Mouse (Mus musculus): ENCODE measurements around the gene Rhcg. TPM values are rescaled to one million over a fixed set of nuclear protein-coding genes. Genes with fewer than 3 reads are reported as not detected.

Rhcg gene
- total RNA-seq, 2 experiments from 2014 or later, result 1.5 to 3.2 TPM

DNA sequence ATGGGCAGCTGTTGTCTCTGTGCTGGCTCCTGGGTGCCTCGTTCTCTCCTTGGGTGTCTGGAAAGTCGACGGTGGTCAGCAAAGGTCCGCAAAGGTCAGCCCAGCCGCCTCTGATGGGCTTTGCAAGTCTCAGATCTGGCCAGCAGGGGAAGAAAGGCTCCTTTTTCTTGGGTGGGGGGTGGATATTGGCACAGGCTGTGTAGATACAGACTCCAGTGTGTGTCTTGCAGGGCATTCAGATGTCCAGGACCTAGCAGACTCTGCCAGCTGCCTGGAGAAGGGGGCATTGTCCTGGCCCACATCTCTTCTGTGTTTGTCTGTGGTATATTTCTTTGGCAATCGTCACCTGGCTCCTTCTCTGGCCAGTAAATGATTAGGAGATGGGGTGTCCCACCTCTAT, 49.2 kb downstream of the Rhcg start:
- DNase-seq (ENCODE audit: extremely low spot score in 1 of 2, low spot score in 2 of 2), result no peak
- intact Hi-C loops (cut with DNase I), result no loop called here

DNA sequence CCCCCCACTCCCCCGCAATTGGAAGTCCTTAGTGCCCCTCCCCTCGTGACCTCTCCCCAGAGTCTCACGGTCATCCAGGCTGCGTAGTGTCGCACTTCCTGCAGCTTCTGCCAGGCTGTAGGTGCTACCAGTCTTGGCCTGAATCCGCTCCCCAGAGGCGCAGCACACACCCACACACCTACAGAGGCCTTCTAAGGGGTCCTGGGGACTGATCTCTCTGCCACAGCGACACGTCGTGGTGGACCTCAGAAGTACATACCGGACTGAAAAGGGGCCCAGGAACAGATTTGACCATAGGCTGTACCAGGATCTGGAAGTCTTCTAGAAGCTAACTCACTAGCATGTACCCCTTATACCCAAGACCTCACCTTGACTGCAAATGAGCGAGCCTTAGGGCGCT, 53.8 kb downstream of the Rhcg start:
- DNase-seq (ENCODE audit: extremely low spot score in 1 of 2, low spot score in 2 of 2), result no peak
- intact Hi-C loops (cut with DNase I), result no loop called here

DNA sequence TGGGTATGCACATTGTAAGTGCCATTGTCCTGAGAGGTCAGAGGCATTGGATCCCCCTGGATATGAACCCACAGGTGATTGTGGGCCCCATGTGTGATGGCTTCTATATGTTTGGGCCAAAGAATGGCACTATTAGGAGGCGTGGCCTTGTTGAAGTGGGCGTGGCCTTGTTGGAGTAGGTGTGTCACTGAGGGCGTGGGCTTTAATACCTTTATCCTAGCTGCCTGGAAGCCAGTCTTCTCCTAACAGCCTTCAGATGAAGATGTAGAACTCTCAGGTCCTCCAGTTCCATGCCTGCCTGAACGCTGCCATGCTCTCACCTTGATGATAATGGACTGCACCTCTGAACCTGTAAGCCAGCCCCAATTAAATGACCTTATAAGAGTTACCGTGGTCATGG, 55.1 kb downstream of the Rhcg start:
- intact Hi-C loops (cut with DNase I), result no loop called here
- no peak for DNase-seq (ENCODE audit: extremely low spot score in 1 of 2, low spot score in 2 of 2)

DNA sequence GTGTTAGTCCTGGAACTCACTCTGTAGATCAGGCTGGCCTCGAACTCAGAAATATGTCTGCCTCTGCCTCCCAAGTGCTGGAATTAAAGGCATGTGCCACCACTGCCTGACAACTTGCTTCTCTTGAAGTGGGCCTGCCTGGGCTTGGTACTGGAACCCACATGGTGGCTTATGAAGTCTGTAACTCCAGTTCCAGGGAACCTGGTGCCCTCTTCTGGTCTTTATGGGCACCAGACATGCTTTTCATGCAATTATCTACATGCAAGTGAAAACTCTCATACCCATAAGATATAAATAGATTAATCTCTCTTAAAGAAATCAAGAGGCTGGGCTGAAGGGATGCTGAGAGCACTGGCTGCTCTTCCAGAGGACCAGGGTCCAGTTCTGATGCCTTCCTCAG, 58.8 kb downstream of the Rhcg start:
- no peak for DNase-seq (ENCODE audit: extremely low spot score in 1 of 2, low spot score in 2 of 2)
- intact Hi-C loops (cut with DNase I), result no loop called here

DNA sequence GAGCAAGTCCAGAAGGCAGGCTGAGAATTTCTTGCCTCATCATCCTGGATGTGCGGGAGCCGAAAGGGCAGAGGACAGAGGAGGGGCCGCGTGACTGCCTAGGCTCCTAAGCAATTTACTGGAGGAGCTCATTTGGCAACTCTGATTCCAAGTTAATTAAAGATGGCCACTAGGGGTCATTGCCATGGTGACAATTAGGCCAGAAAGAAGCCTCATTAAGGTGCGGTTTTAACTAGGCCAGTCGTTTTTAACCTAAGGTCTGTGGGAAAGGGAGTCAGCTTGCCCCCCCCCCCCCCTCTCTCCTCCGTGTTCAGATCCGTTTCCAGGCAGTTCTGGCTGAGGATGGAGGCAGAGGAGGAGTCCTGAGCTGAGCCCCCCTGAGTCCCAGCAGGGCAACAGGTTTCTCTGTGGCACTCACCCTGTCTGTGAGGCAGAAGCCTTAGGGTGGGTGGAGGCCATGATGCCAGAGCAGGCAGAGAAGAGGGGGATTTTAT, 59.7 kb downstream of the Rhcg start:
- no peak for DNase-seq (ENCODE audit: extremely low spot score in 1 of 2, low spot score in 2 of 2)
- intact Hi-C loops (cut with DNase I), result no loop called here

DNA sequence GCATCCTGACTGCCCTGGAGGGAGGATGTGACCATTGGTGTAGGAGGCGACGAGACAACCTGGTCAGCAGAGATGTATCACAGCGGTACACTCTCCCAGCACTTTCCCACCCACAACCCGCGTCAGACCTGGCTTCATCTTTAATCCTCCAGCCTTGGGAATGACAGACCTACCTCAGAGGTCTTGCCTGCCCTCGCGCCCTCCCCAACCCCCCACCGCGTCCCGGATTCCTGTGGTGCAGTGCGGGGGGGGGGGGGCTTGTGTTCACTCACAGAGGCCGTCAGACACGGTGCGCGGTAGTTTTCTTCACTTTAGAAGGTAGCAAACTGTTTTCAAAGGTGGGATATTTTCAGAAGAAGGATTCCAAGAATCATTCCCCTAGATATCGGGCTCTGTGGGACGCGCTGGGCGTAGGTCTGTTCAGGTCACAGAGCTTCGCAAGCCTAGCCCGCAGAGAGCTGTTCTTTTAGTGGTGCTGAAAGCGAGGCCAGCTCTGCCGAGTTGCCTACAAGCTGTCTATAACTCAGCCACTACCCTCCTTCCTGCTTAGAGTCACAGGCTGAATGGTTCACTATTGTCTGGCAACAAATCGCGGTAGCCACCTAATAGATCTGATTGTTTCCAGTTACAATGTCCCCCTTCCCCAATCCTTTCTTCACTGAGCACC, 62.0 kb downstream of the Rhcg start:
- intact Hi-C loops (cut with DNase I), result no loop called here
- no peak for DNase-seq (ENCODE audit: extremely low spot score in 1 of 2, low spot score in 2 of 2)

DNA sequence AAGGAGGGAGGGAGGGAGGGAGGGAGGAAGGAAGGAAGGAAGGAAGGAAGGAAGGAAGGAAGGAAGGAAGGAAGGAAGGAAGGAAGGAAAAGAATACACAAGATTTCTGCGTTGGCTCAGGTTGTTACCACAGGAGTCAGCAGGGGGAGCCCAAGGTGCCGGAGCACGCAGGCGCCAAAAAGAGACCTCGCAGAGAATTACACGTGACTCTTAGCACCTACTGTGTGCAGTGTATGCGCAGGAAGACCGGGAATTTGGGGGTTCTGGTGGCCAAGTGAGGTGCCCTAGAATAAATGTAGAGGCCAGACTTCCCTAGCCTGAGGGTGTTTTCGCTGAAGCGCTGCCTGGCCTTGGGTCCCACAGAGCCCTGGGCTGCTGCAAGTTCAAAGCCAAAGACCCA, 64.8 kb downstream of the Rhcg start:
- intact Hi-C loops (cut with DNase I), result no loop called here
- no peak for DNase-seq (ENCODE audit: extremely low spot score in 1 of 2, low spot score in 2 of 2)

DNA sequence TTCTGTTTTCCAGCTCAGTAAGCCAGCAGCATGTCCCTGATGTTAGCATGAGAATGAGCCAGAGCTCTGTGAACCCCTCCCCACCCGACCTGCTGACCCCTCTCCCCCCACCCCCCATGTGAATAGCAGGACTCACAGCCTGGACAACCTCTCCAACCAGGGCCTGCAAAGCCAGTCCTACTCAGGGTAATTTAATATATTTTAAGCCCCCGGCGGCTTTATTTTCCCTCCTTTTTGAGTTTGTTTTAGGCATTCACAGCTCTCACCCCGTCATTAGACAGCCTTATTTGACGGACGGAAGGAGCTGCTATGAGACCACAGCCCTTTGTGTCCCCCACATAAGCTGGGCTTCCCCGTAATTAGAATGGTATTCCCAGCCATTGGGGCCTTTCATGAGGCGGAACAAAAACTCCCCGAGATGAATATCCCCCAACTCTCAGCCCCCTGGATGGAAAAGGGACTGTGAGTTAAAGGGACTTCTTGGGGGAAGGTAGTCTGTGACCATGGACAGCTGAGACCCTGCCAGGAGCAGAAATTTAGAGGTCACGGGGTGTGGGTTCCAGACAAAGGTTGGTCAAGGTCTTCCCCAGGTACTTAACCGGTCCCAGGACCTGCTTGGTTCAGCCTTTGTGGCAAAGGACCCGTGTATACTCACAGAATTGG, 68.4 kb downstream of the Rhcg start:
- intact Hi-C loops (cut with DNase I), result no loop called here
- no peak for DNase-seq (ENCODE audit: extremely low spot score in 1 of 2, low spot score in 2 of 2)

DNA sequence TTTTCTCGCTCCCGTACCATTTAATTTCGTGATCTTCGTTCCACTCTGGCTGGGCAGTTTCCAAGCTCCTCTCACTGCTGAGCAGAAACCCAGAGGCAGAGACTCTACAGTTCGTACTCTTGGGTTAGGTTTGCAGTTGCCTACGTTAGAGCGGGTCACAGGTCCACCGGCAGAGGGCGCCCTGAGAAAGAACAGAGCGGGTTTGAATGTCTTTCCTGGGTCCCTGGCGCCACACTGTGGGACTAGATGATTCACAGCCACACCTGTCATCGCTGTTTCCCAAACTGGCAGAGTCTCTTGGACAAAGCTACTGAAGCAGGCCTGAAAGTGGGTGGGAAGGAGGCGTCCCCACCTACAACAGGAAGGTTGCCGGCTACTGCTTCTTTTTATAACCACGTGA, 70.4 kb downstream of the Rhcg start:
- peak; percentile 91 to 93 for DNase-seq (ENCODE audit: extremely low spot score in 1 of 2, low spot score in 2 of 2)
- intact Hi-C loops (cut with DNase I), result loop anchor here (2.0 kb wide), 1 partner anchor 48 kb away; no protein-coding TSS in a partner anchor

DNA sequence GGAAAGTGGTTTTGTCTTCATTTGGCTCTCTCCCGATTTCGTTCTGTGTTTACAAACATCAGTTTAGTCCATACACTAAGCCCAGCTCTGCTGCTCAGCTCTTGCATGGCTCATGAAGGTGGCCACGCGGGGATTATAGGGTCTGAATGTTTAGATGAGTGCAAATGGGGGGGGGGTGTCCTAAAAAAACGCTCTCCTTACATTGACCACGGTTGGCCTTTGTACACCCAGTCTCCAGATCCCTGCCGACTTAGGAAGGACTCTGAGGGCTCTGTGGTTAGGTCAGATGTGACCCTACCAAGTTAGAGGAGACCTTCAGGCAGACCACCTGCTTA, 72.4 kb downstream of the Rhcg start:
- intact Hi-C loops (cut with DNase I), result loop anchor here (2.0 kb wide), 1 partner anchor 42 kb away; no protein-coding TSS in a partner anchor
- no peak for DNase-seq (ENCODE audit: extremely low spot score in 1 of 2, low spot score in 2 of 2)

DNA sequence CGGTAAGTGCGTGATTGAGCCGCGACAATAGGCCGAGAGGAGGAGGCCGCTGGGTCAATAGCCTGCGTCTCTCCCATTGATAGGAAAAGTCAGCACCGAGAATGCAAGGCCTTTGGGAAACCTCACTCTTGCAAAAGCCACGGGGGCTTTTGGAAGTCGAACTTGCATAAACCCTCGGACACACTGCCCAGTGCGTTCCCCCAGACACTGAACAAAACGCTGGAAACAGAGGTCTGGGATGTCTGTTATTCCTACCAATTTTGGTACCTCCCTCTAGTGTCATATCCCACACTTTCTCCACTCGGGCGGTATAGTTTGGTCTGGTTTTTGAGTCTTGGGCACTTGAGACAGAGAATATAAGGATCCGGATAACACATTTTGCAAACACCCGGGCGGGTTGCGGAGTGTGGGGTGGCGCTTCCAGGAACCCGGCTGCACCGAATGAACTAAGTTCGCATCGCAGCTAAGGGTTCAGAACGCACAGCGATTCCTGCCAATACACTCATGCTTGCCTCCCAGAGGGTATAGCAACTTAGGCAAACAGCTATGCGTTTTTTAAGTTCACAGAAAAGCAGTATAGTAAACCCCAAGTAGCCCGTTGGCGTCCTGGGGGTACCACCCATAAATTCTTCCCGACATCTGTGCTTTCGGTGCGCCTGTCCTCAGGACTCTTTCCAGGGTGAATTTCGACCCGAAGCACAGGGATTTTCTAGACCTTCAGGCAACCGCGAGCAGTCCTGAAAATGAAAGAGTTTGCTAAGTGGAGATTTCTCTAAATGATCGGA, 73.0 kb downstream of the Rhcg start:
- intact Hi-C loops (cut with DNase I), result loop anchor here (2.0 kb wide), 1 partner anchor 42 kb away; no protein-coding TSS in a partner anchor
- no peak for DNase-seq (ENCODE audit: extremely low spot score in 1 of 2, low spot score in 2 of 2)

Other genes starting within 250 kb of the Rhcg start
- 10 to 100 TPM; 23.2 to 24.3 TPM for gene Rlbp1, start 230.6 kb downstream of the Rhcg start, total RNA-seq (2021)
- gene Fanci, start 225.7 kb downstream of the Rhcg start, total RNA-seq (2021), result under 1 TPM; 0.55 to 0.88 TPM
- 10 to 100 TPM; 85.9 to 88.7 TPM for gene Polg, start 151.3 kb downstream of the Rhcg start, total RNA-seq (2021)
- gene Ticrr, start 42.5 kb upstream of the Rhcg start, total RNA-seq (2021), result 1 to 10 TPM in 1 of 2 experiments, under 1 TPM in 1; 0.77 to 1.0 TPM
- gene Kif7, start 98.1 kb upstream of the Rhcg start, total RNA-seq (2021), result 1 to 10 TPM; 2.3 to 2.5 TPM
- gene Plin1, start 115.2 kb upstream of the Rhcg start, total RNA-seq (2021), result not detected
- 1 to 10 TPM; 9.0 to 9.8 TPM for gene Pex11a, start 125.5 kb upstream of the Rhcg start, total RNA-seq (2021)
- under 1 TPM in 1 of 2 experiments, not detected in 1; 0.34 TPM for gene Wdr93, start 125.5 kb upstream of the Rhcg start, total RNA-seq (2021)
- gene Mesp1, start 176.1 kb upstream of the Rhcg start, total RNA-seq (2021), result 1 to 10 TPM in 1 of 2 experiments, under 1 TPM in 1; 0.36 to 1.1 TPM
- 1 to 10 TPM; 1.4 to 2.6 TPM for gene Mesp2, start 193.1 kb upstream of the Rhcg start, total RNA-seq (2021)
- gene Anpep, start 243.4 kb upstream of the Rhcg start, total RNA-seq (2021), result 1 to 10 TPM; 7.0 to 7.8 TPM

Data from left cerebral cortex, postnatal 10 days (tissue).